Mouse (Mus musculus) embryo, embryonic 11.5 days (tissue): Measurements from ENCODE around the gene Jtb.
"Not testable (repeated sequence)": the region's sequence is repeated elsewhere in the genome, so short reads cannot be mapped to it uniquely, and the experiment has no call there.

Experiments used
- DNase-seq: peaks from one replicate; pipeline ENCODE4 v3.0.0-alpha.2; 2012; ENCODE audit warnings: low read depth, low spot score

Gene Jtb

DNA sequence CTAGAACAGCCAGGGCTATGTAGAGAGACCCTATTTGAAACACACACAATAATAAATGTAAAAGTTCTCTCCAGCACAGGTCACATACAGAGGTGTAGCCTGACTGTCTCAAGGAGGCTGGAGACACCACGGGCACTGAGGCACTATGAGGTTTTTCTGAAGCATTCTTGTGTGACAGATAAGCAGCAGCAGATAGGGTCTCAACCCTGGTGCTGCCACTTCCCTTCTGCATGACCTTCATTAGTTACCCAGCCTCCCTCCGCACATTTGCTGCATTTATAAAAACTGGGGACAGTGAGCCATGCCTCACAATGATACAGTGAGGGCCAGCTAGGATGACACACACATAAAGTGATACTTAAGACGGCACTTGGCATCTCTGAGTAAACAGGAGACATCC, 8.5 kb upstream of the Jtb start:
- DNase-seq, result no peak

DNA sequence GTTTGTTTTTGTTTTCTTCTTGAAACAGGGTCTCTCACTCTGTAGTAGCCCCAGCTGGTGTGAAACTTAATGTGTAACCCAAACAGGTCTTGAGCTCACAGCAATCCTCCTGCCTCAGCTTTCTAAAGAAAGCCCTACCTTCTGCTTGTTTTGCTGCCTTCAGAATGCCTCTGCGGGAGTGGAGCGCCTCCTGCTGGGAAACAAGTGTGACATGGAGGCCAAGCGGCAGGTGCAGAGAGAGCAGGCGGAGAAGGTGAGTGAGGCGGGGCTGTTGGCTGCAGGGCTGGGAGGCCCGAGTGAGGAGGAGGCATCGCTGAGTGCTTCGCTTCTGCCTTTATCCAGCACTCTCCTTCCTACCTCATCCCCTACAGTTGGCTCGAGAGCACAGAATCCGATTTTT, 7.1 kb upstream of the Jtb start:
- no peak for DNase-seq

DNA sequence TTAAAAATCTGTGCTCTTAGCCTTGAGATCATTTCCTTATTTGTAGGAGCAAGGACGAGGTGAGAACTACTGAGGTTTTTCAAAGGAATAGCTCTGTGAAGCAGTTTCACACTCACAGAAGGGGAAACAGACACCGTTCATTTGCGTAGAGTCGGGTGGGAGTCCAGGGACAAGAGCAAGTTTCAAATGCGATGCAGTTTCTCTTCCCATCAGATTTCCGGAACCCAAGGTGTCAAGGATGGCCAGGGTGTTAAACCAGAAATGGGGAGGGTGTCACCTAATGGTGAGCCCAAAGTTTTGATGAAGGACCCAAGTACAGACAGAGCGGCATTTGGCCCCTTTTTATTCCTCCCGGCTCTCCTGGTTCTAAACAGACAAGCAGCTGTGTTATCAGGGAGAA, 322 bp upstream of the Jtb start:
- no peak for DNase-seq

DNA sequence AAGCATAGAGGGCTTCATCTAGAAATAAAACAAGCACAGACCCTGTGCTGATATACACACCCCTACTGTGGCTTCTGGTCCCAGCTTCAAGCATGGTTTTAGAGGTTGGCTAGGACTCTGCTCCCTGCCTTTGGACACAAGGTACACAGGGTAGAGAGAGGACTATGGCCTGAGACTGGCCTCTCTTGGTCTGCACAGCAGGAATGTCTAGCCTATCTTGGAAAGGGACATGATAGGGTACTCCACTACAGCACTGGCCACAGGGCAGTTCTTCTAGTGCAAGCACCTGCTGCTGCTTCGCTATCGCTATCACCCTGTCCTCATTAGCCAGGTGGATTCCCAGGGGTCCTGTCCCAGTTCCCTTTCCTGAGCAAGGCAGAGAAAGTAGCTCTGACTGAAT, 9.9 kb downstream of the Jtb start:
- DNase-seq, result no peak

DNA sequence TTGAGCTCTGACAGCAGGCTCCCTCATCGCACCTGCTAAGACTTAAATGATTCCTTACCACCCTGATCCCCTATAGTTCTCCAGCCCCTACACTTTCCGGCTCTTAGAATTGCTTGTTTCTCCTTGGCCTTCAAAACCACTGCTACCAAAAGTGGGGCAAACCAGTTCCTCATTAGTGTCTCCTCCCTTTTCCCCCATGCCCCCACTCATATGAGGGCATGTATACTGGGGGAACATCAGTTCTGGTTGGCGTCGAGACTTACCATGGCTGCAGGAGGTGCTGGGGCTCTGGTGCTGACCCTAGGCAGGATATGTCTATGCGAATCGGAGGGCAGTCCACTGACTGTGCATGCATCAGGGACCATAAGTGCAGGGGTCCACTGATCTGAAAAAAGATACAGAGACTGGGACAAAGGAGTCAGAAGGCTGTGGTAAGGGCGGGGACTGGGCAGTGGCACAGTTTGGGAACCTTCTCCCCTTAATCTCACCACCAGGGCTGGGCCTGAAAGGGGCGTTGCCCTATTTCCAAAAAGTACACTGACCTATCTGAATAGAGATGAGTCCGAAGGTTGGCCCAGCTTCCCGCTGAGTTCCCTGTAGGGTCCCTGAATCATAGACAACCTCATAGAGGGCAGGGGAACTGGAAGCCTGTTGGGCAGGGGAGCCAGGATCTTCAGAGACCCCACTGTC, 10.4 kb downstream of the Jtb start:
- DNase-seq, result no peak

DNA sequence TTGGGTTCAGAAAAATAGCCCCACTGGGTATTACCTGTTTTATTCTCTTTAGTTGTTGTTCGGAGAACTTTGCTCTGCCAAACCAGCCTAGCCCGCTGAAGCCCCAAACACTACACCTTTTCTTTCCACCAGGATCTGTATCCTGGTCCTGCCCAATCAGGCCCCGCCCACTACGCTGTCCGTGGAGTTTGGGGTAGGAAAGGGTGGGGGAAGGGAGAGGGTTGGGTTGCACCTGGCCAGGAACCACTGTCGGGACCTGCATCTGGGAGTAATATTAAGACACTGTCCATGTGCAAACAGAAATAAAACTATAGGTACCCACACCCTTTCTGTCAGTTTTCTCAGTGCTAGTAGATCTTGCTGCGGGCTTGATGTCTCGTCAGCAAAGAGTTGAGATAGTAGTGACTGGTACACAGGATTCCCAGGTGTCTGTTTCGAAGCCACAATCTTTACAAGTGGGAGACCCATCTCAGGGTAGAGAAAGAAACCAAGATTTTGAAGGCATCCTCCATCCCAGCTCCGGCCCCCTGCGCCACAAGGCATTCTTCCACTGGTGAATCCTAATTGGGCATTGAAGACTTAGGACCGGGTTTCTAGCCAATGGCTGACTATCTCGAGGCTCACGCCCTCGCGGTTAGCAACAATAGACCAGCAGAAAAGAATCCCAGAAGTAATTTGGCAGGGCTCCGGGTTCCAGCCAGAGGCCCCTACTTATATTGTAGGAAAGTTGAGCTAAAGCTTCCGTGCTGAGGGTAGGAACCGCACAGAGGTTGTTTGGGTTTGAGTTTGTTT, 11.8 kb downstream of the Jtb start, which contains the start of gene Creb3l4:
TSS of gene Creb3l4 (minus strand) at position 529 of the 792 bp plus-strand sequence.
- DNase-seq, result no peak

DNA sequence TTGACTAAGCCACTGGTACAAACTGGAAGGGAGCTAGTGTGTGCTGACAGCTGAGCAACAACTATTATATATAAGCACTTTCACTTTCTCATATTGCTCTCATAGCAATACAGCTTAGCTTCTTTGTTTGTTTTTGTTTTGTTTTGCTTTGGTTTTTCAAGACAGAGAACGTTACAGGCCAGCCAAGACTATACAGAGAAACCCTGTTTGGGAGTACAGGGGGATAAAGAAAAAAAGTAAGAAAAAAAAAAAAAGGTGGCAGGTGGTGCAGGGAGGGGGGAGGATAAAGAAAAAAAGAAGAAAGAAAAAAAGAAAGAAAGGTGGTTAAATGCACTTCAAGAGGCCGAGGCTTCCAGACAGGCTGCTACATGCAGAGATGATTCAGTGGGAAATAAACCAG, 14.0 kb downstream of the Jtb start:
- no peak for DNase-seq

DNA sequence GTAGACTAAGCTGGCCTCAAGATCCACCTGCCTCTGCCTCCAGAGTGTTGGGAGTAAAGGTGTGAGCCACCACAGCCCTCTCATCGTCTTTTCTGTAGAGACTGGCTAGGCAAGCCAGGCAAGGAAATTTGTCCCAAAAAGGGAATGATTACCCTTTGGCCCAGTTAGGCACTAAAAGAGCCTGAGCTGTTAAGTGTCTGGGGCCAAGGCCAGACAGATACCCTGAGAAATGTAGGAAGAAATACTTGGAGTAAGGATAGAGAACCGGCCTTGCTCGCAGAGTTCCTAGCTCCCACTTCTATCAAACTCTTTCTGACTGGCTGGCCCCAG, 16.2 kb downstream of the Jtb start:
- no peak for DNase-seq

DNA sequence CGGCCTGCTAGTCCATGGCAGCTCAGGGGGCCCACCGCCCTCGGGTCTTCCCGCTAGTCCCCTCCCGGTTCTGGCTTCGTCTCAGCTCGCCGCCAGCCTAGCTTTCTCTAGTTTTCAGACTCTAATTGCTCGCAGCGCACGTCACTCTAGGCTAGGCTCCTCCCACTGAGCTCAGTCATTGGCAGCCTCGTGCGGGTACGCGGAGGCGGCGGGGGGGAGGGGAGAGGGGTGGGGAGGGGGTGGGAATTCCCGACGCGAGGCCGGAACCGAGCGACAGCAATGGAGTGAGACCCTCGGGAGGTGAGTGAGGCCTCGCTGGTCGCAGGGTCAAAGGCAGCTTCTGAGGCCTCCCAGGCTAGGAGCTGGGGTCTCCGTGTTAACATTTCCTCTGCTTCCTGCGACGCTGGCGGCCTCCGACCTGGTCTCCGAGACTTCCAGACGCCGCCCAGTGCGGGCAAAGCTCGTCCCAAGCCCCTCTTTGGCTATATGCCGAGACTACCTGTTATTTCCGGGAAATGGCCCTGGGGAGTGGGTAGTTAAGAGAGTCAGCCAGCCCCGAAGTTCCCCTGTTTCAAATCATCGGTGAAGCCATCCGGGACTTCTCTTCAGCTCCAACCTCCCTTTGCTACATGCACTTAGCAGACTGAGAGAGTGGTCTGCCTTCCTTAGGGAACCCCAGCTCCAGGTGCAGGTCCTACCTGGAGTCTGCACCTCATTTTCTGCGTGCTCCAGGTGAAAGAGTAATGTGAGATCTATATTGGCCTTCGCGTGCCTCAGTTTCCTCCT, 16.8 kb downstream of the Jtb start, which contains the start of gene Slc39a1:
TSS of gene Slc39a1 (plus strand) at position 213 of the 786 bp plus-strand sequence.
- peak; percentile 93 for DNase-seq

DNA sequence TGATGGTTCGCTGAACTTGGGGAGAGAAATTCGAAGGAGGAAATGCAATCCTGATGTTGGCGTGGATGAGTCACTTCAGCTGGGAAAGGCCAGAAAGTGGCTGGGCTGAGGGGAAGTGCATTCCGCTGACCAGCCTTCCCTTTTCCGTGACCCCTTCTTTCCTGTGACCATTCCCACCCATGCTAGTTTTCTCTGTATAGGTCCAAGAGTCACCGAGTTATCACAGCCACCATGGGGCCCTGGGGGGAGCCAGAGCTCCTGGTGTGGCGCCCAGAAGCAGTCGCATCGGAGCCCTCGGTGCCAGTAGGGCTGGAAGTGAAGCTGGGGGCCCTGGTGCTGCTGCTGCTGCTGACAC, 17.3 kb downstream of the Jtb start:
- DNase-seq, result no peak

DNA sequence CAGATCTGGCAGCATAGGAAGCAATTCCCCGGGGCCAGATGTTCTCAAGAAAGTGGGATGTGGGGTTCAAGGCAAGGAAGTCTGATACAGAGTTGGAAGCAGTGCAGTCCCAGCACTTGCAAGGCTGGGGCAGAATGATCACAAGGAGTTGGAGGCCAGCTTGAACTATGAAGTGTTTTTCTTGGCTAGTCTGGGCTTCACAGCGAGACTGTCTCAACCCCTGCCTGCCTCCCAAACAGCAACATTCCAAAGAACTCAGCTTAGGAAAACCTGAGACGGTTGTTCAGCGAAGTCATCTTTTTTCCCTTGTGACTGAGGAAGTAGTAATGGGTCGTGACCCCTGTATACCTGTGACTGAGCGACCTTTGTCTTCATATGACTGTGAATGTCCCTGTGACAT, 19.4 kb downstream of the Jtb start:
- DNase-seq, result no peak

DNA sequence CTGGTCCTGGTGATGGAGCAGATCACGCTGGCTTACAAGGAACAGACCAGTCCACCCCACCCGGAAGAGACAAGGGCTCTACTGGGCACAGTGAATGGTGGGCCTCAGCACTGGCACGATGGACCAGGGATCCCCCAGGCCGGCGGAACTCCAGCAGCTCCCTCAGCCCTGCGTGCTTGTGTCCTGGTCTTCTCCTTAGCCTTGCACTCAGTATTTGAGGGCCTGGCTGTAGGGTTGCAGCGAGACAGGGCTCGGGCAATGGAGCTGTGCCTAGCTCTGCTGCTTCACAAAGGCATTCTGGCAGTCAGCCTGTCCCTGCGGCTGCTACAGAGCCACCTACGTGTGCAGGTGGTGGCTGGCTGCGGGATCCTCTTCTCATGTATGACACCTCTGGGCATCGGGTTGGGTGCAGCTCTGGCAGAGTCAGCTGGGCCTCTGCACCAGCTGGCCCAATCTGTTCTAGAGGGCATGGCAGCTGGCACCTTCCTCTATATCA, 20.4 kb downstream of the Jtb start:
- DNase-seq, result not testable (repeated sequence)

DNA sequence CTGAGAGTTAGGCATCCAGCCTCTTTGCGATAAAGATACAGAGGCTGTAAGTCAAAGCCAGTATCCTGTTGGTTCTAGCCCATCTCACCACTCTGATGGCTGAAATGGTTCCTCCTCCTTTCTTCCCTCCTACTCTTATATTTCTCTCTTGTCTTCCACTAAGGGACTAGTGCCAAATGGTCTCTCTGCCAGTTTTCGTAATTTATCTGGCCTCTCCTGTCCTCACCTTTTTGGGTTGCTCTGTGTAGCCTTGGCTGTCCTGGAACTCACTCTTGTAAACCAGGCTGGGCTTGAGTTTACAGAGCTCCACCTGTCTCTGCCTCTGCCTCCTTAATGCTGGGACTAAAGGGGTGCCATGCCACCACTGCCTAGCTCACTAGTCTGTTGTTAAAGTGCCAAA, 21.3 kb downstream of the Jtb start:
- DNase-seq, result not testable (repeated sequence)

DNA sequence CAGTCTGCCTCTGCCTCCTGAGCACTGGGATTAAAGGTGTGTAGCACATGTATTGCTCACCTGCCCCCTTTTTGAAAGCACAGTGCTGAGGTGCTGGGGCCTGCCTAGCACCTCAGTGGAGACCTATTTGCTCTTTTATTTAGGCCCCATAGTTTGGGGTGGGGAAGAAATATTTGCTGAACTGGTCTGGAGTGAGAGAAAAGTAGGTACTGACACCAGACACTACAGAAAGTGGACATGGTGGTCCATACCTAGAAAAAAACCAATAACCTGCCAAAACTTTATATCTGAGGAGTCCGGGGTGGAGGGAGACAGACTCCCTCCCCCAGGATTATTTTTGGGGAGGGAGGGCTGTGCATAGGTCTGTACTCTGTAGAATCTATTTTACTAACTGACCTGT, 21.8 kb downstream of the Jtb start:
- DNase-seq, result not testable (repeated sequence)

DNA sequence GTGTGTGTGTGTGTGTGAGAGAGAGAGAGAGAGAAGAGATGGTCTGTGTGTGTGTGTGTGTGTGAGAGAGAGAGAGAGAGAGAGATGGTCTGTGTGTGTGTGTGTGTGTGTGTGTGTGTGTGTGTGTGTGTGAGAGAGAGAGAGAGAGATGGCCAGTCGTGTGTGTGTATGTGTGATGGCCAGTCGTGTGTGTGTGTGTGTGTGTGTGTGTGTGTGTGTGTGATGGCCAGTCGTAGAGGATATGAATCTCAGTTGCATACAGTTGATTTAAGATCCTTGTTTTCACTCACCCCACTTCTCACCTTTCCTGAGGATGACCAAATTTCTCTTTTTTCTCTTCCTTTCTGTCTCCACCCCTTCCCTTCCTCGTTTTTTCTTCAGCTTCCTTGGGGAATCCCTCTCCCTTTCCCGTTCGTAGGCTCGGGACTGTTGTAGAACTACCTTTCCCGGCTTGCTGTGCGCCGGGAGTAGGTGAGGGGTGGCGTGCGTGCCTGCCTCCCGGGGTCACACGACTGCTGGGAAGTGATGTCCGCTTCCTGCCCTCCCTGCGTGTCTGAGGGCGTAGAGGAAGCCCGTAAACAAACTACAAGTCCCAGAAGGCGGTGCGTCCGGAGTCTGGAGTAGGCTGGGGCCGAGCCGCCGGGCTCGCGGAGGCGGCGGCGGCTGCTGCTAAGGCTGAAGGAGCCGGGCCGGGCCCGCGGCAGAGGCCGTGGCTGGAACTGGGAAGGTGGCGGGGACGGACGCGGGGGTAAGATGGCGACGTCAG, 22.4 kb downstream of the Jtb start, which contains the start of gene Crtc2:
TSS of gene Crtc2 (plus strand) at position 511 of the 766 bp plus-strand sequence.
- peak; percentile 94 for DNase-seq

DNA sequence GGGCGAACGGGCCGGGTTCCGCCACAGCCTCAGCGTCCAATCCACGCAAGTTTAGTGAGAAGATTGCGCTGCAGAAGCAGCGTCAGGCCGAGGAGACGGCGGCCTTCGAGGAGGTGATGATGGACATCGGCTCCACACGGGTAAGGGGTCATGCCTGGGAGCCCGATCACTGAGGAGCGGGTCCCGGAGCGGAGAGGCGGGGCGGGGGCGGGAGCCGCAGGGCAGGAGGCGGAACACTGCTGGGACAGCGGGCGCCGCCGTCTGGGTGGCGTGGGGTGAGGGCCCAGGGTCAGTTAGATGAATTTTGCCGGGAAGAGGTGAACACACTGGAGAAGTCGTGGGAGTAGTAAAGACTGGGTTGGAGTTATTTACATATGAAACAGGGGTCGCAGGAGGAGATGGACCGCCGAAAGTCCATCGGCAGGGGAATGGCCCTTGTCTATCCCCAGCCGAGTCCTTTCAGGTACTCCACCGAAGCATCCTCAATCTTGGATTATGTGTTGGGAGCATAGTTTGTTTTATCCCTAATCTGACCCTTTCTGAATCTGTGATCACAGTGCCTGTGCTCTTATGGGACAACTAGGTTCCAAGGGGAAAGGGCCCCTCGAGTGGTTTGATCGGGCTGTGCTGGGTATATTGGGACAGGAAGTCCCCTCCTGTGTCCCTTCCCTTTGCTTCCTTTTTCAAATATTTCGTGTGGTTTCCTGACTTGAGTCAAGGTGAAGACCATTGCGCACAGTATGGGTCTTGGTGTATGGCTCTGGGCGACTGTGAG, 23.2 kb downstream of the Jtb start:
- no peak for DNase-seq

DNA sequence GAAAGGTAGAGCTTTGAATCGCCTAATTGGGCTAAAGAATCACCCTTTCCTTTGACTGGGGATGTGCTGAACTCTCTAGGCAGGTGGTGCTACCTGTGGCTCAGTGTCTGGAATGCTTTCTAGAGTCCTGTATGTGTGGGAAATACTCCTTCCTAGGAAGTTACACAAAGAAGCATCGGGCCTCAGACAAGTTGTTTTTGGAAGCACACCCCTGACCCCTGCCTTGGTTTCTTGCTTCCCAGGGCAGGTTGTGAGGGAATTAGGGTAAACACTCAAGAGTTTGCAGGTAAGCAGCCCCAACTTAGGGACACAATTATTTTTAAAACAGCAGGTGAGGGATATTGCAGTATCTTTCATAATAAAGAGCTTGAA, 23.8 kb downstream of the Jtb start:
- no peak for DNase-seq

DNA sequence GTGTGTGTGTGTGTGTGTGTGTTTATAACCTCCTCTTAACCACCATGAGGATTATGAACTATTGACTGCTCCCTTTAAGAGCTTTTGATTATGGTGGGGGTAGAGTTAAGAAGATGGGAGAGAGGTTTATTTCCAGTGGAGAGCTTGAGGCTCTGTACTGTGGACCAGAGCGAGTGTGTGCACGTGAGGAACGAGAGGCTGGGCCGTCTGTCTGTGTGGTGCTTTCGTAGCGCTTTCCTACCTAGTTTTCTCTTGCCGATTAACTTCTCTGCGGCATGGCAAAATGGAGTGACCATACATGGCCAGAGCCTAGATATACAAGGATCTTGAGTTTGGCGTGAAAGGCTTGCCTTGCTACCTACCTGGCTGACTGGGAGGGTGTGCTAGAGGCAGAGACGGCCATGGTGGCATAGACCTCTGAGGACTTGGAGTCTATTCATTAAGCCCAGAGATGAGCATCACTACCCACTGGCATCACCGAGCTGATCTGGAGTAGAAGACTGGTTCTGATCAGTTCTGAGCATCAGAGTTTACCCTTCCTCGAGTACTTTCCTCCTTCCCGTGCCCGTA, 24.5 kb downstream of the Jtb start:
- DNase-seq, result no peak

DNA sequence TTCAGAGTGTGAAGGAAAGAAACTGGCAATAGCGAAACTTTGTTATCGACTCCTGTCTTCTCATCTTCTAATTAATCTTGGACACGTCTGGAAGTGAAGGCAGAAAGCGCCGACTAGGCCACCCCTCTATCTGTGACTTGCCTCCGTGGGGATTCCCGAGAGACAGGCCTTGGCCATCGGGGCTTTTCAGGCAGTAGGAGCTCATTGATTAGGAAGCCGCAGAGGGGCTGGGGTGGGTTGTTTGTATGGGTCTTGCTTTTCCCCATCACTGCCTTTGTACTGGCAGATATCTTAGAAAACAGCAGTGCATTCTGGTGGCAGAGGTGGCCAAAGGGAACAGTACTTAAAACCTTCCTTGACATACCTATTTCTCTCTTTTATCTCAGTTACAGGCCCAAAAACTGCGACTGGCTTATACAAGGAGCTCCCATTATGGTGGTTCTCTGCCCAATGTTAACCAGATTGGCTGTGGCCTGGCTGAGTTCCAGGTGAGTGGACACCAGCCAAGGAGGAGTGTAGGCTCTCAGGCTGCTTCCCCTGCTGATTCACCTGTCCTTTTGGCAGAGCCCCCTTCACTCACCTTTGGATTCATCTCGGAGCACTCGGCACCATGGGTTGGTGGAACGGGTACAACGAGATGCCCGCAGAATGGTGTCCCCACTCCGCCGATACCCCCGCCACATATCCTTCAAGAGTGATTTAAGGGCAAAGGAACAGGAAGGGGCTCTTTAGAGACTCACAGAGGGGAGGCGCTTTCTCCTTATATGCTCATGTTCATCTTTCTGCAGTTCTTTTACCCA, 25.5 kb downstream of the Jtb start:
- no peak for DNase-seq

DNA sequence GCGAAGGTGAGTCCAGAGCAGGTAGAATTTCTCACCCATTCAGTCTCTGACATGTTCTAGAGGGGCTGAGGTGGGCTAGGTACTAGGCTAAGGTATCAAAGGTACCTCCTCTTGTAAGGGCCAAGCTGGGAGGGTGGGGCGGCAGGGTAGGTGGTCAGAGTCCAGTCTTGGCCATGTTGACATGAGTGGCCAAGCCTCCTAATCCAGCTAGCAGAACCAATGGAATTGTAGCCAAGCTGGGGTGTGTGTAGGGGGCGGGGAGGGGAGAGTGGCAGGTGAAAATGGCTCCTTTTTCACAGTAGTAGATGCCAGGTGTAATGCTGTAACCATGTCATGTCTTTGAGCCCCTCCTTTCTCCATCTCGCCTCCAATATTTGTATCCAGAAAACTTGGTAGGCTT, 27.1 kb downstream of the Jtb start:
- no peak for DNase-seq
